Comparison of ENCODE assay signal across 17 mouse cellular contexts in the genomic region with DNA sequence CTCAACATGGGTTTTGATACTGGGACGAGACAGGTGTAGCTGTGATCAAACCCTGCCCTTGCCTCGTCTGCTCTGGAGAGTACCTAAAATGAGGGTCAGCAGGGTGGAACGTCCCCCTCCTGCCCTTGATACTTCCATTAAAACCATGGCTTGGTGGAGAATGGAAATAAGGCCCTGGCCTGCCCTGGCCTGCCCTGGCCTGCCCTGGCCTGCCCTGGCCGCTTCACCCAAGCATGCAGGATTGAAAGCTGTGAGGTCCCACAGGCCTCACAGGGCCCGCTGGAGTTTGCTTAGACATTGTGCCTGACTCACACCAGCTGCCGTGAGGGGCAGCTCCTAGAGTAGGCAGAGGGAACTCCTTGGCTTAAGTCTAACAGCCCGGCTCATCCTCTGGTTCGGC. TPM values are rescaled to one million over a fixed set of nuclear protein-coding genes. Genes with fewer than 3 reads are reported as not detected.
DNase-seq lines count a peak whose midpoint lies in the region; ATAC-seq and TF ChIP-seq lines count a peak whose summit lies in the region.
"Had no signal": no experiment of that assay in that cellular context is flagged by ENCODE, and none has a peak within 500 bp of the region (broad histone marks: within the 10 kb centered on the region; RNA-seq: fewer than 3 reads in every experiment).

No protein-coding gene starts in this region.

- 62% methylated on average over 8 of the region's 8 CpGs for WGBS in midbrain, embryonic 11.5 days
- 72% methylated on average over 8 of the region's 8 CpGs for whole genome bisulfite sequencing in midbrain, postnatal 0 days
- 66% methylated on average over 8 of the region's 8 CpGs for WGBS in forebrain, embryonic 15.5 days
- WGBS in hindbrain, embryonic 15.5 days: 58% methylated on average over 8 of the region's 8 CpGs
- 95% methylated on average over 8 of the region's 8 CpGs for WGBS in thymus, adult 2 months

- peaks cover 14% of the 10 kb centered on the region; the same call in 1 of the 2 replicates for H3K4me1 ChIP-seq in midbrain, embryonic 11.5 days (ENCODE audit: control insufficient read depth, insufficient read depth, low read length)
- H3K4me1 ChIP-seq in midbrain, postnatal 0 days (ENCODE audit: insufficient read depth, low read length): peaks cover 8% of the 10 kb centered on the region; the same call in 1 of the 2 replicates
- peaks cover 67% of the 10 kb centered on the region for H3K4me1 ChIP-seq in forebrain, embryonic 15.5 days
- peaks cover 69% of the 10 kb centered on the region for H3K4me1 ChIP-seq in hindbrain, embryonic 15.5 days (replicated peaks)
- H3K4me1 ChIP-seq in thymus, adult 2 months (replicated peaks; ENCODE audit: control insufficient read depth, insufficient read depth, low read length): no peaks in the 10 kb centered on the region

- no peak overlapping the region; the same call in 1 of the 2 replicates for H3K27ac ChIP-seq in midbrain, embryonic 11.5 days (ENCODE audit: low read depth, low read length)
- H3K27ac ChIP-seq in midbrain, postnatal 0 days (ENCODE audit: low read depth, low read length): no peak overlapping the region
- peak overlapping the region; percentile 69 for H3K27ac ChIP-seq in forebrain, embryonic 15.5 days (replicated peaks)
- peak overlapping the region; percentile 53; the same call in 1 of the 2 replicates for H3K27ac ChIP-seq in hindbrain, embryonic 15.5 days (replicated peaks)
- H3K27ac ChIP-seq in thymus, adult 2 months (ENCODE audit: control insufficient read depth, insufficient read depth, low read length): no peak overlapping the region
- H3K27ac ChIP-seq: limb, embryonic 10.5 days; macrophage had no signal

- DNase-seq in midbrain, embryonic 11.5 days (ENCODE audit: low spot score, missing footprints): no peak
- DNase-seq in midbrain, postnatal 0 days (ENCODE audit: low spot score): no peak
- DNase-seq in testis, postnatal 14 days (ENCODE audit: low spot score): no peak
- DNase-seq in thymus, adult 2 months: no peak
- no peak for DNase-seq in urinary bladder, adult 18-20 months (ENCODE audit: low spot score in 2 of 2)
- DNase-seq: cerebellum, adult 9-11 months; gastrocnemius, postnatal 25 days; kidney, adult 8-10 months; lung, adult 2 months; right cerebral cortex, adult 18-20 months had no signal

- H3K9me3 ChIP-seq in midbrain, embryonic 11.5 days (ENCODE audit: control insufficient read depth, low read length): no peaks in the 10 kb centered on the region; the same call in 1 of the 2 replicates
- H3K9me3 ChIP-seq in midbrain, postnatal 0 days (ENCODE audit: low read length): no peaks in the 10 kb centered on the region
- no peaks in the 10 kb centered on the region for H3K9me3 ChIP-seq in forebrain, embryonic 15.5 days
- no peaks in the 10 kb centered on the region for H3K9me3 ChIP-seq in hindbrain, embryonic 15.5 days
- H3K9me3 ChIP-seq: G1E; limb, embryonic 10.5 days had no signal

- no peak overlapping the region for H3K4me3 ChIP-seq in midbrain, embryonic 11.5 days (ENCODE audit: low read depth, low read length)
- H3K4me3 ChIP-seq in midbrain, postnatal 0 days (ENCODE audit: low read depth, low read length): no peak overlapping the region
- H3K4me3 ChIP-seq in forebrain, embryonic 15.5 days: no peak overlapping the region
- H3K4me3 ChIP-seq in hindbrain, embryonic 15.5 days: no peak overlapping the region
- H3K4me3 ChIP-seq in thymus, adult 2 months (ENCODE audit: control insufficient read depth, insufficient read depth, low read length): no peak overlapping the region
- H3K4me3 ChIP-seq: limb, embryonic 10.5 days had no signal

- no peaks in the 10 kb centered on the region for H3K36me3 ChIP-seq in midbrain, embryonic 11.5 days (ENCODE audit: control insufficient read depth, insufficient read depth, low read length)
- no peaks in the 10 kb centered on the region for H3K36me3 ChIP-seq in midbrain, postnatal 0 days (ENCODE audit: insufficient read depth, low read length)
- H3K36me3 ChIP-seq in forebrain, embryonic 15.5 days: no peaks in the 10 kb centered on the region
- no peaks in the 10 kb centered on the region for H3K36me3 ChIP-seq in hindbrain, embryonic 15.5 days
- no peaks in the 10 kb centered on the region for H3K36me3 ChIP-seq in thymus, adult 2 months (ENCODE audit: control insufficient read depth, insufficient read depth, low read length)
- H3K36me3 ChIP-seq: G1E; limb, embryonic 10.5 days had no signal

- TF ChIP-seq CTCF in midbrain, postnatal 0 days (IDR thresholded peaks at IDR 0.05): no peak
- TF ChIP-seq CTCF in thymus, adult 2 months (IDR thresholded peaks at IDR 0.05; ENCODE audit: borderline replicate concordance, control insufficient read depth, extremely low read depth, insufficient read depth, low read length, poor library complexity): no peak

- ATAC-seq in midbrain, embryonic 11.5 days (ENCODE audit: low FRiP score): 0 out of 2 replicates have a peak, but pooled peaks have one; percentile 12
- no peak for ATAC-seq in midbrain, postnatal 0 days (ENCODE audit: low FRiP score)
- ATAC-seq in forebrain, embryonic 15.5 days (replicated peaks): peak; percentile 14
- 0 out of 2 replicates have a peak, but pooled peaks have one; percentile 14 for ATAC-seq in hindbrain, embryonic 15.5 days (ENCODE audit: low FRiP score, low read depth)

- H3K27me3 ChIP-seq in midbrain, embryonic 11.5 days (ENCODE audit: control insufficient read depth, insufficient read depth, low read length): peaks cover 3% of the 10 kb centered on the region
- H3K27me3 ChIP-seq in midbrain, postnatal 0 days (ENCODE audit: insufficient read depth, low read length): no peaks in the 10 kb centered on the region
- no peaks in the 10 kb centered on the region for H3K27me3 ChIP-seq in forebrain, embryonic 15.5 days
- no peaks in the 10 kb centered on the region; the same call in 1 of the 2 replicates for H3K27me3 ChIP-seq in hindbrain, embryonic 15.5 days
- no peaks in the 10 kb centered on the region for H3K27me3 ChIP-seq in thymus, adult 2 months (ENCODE audit: control insufficient read depth, insufficient read depth, low read length)

- H3K9ac ChIP-seq in midbrain, embryonic 11.5 days (ENCODE audit: low read length): no peak overlapping the region
- no peak overlapping the region for H3K9ac ChIP-seq in midbrain, postnatal 0 days (replicated peaks; ENCODE audit: low read length, poor library complexity, severe bottlenecking)
- H3K9ac ChIP-seq in forebrain, embryonic 15.5 days (replicated peaks): no peak overlapping the region
- H3K9ac ChIP-seq in hindbrain, embryonic 15.5 days: no peak overlapping the region

- no peak overlapping the region for H3K4me2 ChIP-seq in midbrain, embryonic 11.5 days
- no peak overlapping the region for H3K4me2 ChIP-seq in midbrain, postnatal 0 days (ENCODE audit: low read depth, low read length, poor library complexity, severe bottlenecking)
- H3K4me2 ChIP-seq in forebrain, embryonic 15.5 days (replicated peaks): no peak overlapping the region
- no peak overlapping the region for H3K4me2 ChIP-seq in hindbrain, embryonic 15.5 days
- H3K4me2 ChIP-seq: liver, embryonic 11.5 days had no signal

- TF ChIP-seq POLR2A in thymus, adult 2 months (IDR thresholded peaks at IDR 0.05; ENCODE audit: control insufficient read depth, extremely low read depth, insufficient read depth, low read length, poor library complexity): no peak

RNA-seq across cellular contexts. Expression of a gene that starts 55.6 kb away (rescaled TPM):
- 8.8 and 10.2 TPM in 2 replicates for polyA plus RNA-seq in midbrain, embryonic 11.5 days (2014; fragmentation: Nextera tagmentation; extraction: Ambion mirVana)
- 72.3 and 74.2 TPM in 2 replicates for total RNA-seq in midbrain, postnatal 0 days (2014; rRNA removed)
- 15.4 and 17.0 TPM in 2 replicates for polyA plus RNA-seq in midbrain, postnatal 0 days (2015; fragmentation: Nextera tagmentation; extraction: Ambion mirVana)
- polyA plus RNA-seq in forebrain, embryonic 15.5 days (2015; fragmentation: Nextera tagmentation; extraction: Ambion mirVana): 17.5 and 21.0 TPM in 2 replicates
- 23.5 and 25.7 TPM in 2 replicates for polyA plus RNA-seq in hindbrain, embryonic 15.5 days (2015; fragmentation: Nextera tagmentation; extraction: Ambion mirVana)
- polyA plus RNA-seq in thymus, adult 2 months (2012; rRNA removed): 0.94 and 1.0 TPM in 2 replicates
- polyA plus RNA-seq: heart, postnatal 0 days had no signal

Comparison
In these comparisons a context has a peak if more than half of its experiments do, and no peak if none do; other contexts are left out.
1. H3K27ac ChIP-seq: peak in forebrain, embryonic 15.5 days (single experiment) and hindbrain, embryonic 15.5 days (single experiment); none in midbrain, embryonic 11.5 days (single experiment), midbrain, postnatal 0 days (single experiment) and thymus, adult 2 months (single experiment).